Mouse (Mus musculus) embryo, embryonic 10 days (tissue): Measurements from ENCODE around the gene Cfdp1.

Source experiments
- DNase-seq: peaks from one replicate; pipeline ENCODE4 v3.0.0-alpha.2; 2015; ENCODE audit warnings: low spot score

Cfdp1 gene

GRCm38 (mm10) chr8:111793324-111793917 lies 60.7 kb downstream of the Cfdp1 start:
- no peak for DNase-seq

GRCm38 (mm10) chr8:111789639-111790038 lies 64.5 kb downstream of the Cfdp1 start:
- no peak for DNase-seq

- no peak for DNase-seq
Measured at GRCm38 (mm10) chr8:111789200-111789599, 64.9 kb downstream of the Cfdp1 start.

- no peak for DNase-seq
Measured at GRCm38 (mm10) chr8:111788497-111788896, 65.6 kb downstream of the Cfdp1 start.

- DNase-seq = no peak
Measured at GRCm38 (mm10) chr8:111788085-111788484, 66.0 kb downstream of the Cfdp1 start.

GRCm38 (mm10) chr8:111787683-111788082 lies 66.4 kb downstream of the Cfdp1 start:
- DNase-seq = no peak

GRCm38 (mm10) chr8:111786701-111787588 lies 67.1 kb downstream of the Cfdp1 start:
- DNase-seq = peak; percentile 26

GRCm38 (mm10) chr8:111786116-111786515 lies 68.0 kb downstream of the Cfdp1 start:
- DNase-seq = no peak

- DNase-seq = no peak
Measured at GRCm38 (mm10) chr8:111782671-111783394, 71.3 kb downstream of the Cfdp1 start.

- no peak for DNase-seq
Measured at GRCm38 (mm10) chr8:111782161-111782560, 71.9 kb downstream of the Cfdp1 start.

GRCm38 (mm10) chr8:111780697-111781424 lies 73.2 kb downstream of the Cfdp1 start:
- no peak for DNase-seq

GRCm38 (mm10) chr8:111779690-111780089 lies 74.4 kb downstream of the Cfdp1 start:
- DNase-seq = no peak

GRCm38 (mm10) chr8:111778801-111779200 lies 75.3 kb downstream of the Cfdp1 start:
- DNase-seq = no peak

GRCm38 (mm10) chr8:111776492-111776891 lies 77.6 kb downstream of the Cfdp1 start:
- DNase-seq = no peak

- DNase-seq = no peak
Measured at GRCm38 (mm10) chr8:111775766-111776165, 78.3 kb downstream of the Cfdp1 start.

- DNase-seq = no peak
Measured at GRCm38 (mm10) chr8:111773476-111773875, 80.6 kb downstream of the Cfdp1 start.

GRCm38 (mm10) chr8:111773057-111773456 lies 81.0 kb downstream of the Cfdp1 start:
- no peak for DNase-seq

GRCm38 (mm10) chr8:111772083-111772482 lies 82.0 kb downstream of the Cfdp1 start:
- DNase-seq = no peak

- DNase-seq = no peak
Measured at GRCm38 (mm10) chr8:111771625-111772020, 82.5 kb downstream of the Cfdp1 start.

GRCm38 (mm10) chr8:111770958-111771624 lies 83.0 kb downstream of the Cfdp1 start:
- DNase-seq = no peak

GRCm38 (mm10) chr8:111769764-111770428 lies 84.2 kb downstream of the Cfdp1 start:
- DNase-seq = peak; percentile 58
